Mouse (Mus musculus): ENCODE data around the gene Slc40a1. TPM values are rescaled to one million over a fixed set of nuclear protein-coding genes. Genes with fewer than 3 reads are reported as not detected.

Slc40a1 gene
- polyA plus RNA-seq, 1 experiment from 2014 or later, result 101 TPM

GRCm38 (mm10) chr1:45861162-45861561 is 65.2 kb downstream of the Slc40a1 start:
- Histone ChIP-seq H3K36me3 (ENCODE audit: control insufficient read depth, insufficient read depth, low read length) (no peaks in the 10 kb centered on the region), H3K9ac (ENCODE audit: low read depth, low read length) (no peak overlapping the region), H3K4me2 (replicated peaks; ENCODE audit: low read depth, low read length) (no peak overlapping the region), H3K4me3 (ENCODE audit: low read length) (no peak overlapping the region), H3K27me3 (ENCODE audit: control insufficient read depth, insufficient read depth, low read length) (no peaks in the 10 kb centered on the region), H3K4me1 (ENCODE audit: control insufficient read depth, insufficient read depth, low read length) (peaks cover 11% of the 10 kb centered on the region), H3K9me3 (ENCODE audit: control insufficient read depth, low read length) (no peaks in the 10 kb centered on the region), H3K27ac (ENCODE audit: low read depth, low read length) (no peak overlapping the region)
- ATAC-seq (ENCODE audit: low FRiP score, low TSS enrichment), result no peak

DNA sequence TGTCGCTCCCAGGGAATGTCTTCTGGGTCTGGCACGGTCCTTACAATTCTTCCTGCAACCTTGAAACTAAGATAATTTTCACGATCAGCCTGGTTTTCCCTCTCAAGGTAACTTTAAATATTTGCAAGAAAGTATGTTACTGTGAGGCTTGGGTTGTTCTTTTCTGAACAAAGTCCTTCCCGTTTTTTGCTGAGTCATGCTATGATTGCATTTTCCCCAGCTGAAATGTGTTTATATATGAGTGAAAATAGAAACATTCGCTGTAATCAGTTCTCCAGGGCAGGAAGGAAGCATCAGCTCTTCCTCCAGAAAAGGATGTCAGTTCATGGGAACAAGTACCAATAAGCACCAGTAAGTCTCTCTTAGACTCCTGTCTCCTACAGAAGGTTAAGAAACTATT is 66.0 kb downstream of the Slc40a1 start:
- no peak overlapping the region for H3K4me2 ChIP-seq (replicated peaks; ENCODE audit: low read depth, low read length)
- H3K27ac ChIP-seq (ENCODE audit: low read depth, low read length), result no peak overlapping the region; the same call in 1 of the 2 replicates
- no peak for ATAC-seq (ENCODE audit: low FRiP score, low TSS enrichment)
- no peaks in the 10 kb centered on the region for H3K36me3 ChIP-seq (ENCODE audit: control insufficient read depth, insufficient read depth, low read length)
- no peak overlapping the region for H3K9ac ChIP-seq (ENCODE audit: low read depth, low read length)
- no peaks in the 10 kb centered on the region for H3K27me3 ChIP-seq (ENCODE audit: control insufficient read depth, insufficient read depth, low read length)
- no peak overlapping the region for H3K4me3 ChIP-seq (ENCODE audit: low read length)
- H3K4me1 ChIP-seq (ENCODE audit: control insufficient read depth, insufficient read depth, low read length), result peaks cover 11% of the 10 kb centered on the region
- no peaks in the 10 kb centered on the region for H3K9me3 ChIP-seq (ENCODE audit: control insufficient read depth, low read length)
- WGBS, result 54% methylated on average over 5 of the region's 5 CpGs

Other genes starting within 250 kb of the Slc40a1 start
- gene Wdr75, start 131.4 kb downstream of the Slc40a1 start, polyA plus RNA-seq (2014; fragmentation: Nextera tagmentation; extraction: Ambion mirVana), result 73.0 and 90.1 TPM in 2 replicates
- gene Gm5269, start 36.2 kb downstream of the Slc40a1 start, polyA plus RNA-seq (2014; fragmentation: Nextera tagmentation; extraction: Ambion mirVana), result not detected in 2 replicates
- 3.5 and 3.6 TPM in 2 replicates for gene Dnah7b, start 139.8 kb upstream of the Slc40a1 start, polyA plus RNA-seq (2014; fragmentation: Nextera tagmentation; extraction: Ambion mirVana)

Data from kidney, embryonic 14.5 days (tissue).